Mouse (Mus musculus) spleen, postnatal 14 days (tissue): ENCODE results near the gene Pik3r1.

ENCODE experiments used
- DNase-seq, 2 experiments: peaks; one replicate each; pipeline ENCODE4 v3.0.0; 2021 to 2022; ENCODE audit warnings: low spot score in 2 of 2

Gene Pik3r1

DNA sequence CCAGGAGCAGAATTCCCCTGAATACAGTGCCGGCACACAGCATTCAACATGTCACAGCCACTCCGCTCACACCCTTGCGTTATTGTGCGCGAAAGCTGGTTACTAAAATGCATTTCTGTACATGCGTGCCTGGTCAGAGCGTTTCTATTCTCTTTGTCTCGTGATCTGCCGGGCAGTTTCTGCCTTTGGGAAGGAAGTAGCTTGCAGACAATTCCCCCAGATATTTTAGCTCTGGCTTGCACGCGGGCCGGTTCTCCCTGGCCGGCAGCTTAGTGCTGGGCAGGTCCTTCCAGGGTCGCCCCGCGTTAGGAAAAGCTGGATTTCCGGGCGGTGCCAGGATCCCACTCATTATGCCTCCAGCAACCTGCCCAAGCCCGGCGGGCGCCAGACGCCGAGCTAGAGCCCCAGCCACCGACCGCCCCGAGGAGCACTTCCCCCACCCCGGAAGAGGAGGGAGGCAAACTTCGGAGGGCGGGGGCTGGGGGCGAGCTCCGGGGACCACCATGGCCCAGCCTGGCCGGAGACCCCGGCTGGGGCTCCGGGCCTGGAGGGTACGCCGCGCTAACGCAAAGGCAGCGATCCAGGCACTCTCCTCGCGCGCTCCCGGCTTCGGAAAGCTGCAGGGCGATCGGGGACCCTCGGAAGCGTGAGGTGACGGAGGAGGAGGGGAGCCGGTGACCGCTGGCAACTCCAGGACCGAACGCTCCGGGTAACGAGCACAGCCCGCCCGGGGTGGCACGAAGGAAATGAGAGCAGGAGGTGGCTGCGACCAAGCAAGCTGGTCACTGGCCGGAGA, 806 bp downstream of the Pik3r1 start:
- peak; percentile 35 to 51 for DNase-seq

DNA sequence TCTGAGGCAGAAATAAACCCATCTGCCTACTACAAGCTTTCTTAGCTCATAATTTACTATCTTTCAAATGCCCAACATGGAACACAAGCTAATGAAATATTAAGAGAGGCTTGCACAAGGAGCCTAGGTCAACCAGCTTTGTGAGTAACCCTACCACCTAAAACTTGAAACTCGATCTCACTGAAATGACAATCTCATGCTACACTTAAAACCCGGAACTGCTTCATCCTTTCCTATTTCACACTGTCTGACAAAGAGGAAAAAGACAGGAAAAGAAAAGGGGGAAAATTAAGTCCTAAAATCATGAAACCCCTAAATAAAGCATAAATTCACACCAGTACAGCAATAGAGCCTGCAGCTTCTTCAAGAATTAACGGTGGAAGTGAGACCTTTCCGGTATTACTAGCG, 1.4 kb downstream of the Pik3r1 start:
- no peak for DNase-seq

DNA sequence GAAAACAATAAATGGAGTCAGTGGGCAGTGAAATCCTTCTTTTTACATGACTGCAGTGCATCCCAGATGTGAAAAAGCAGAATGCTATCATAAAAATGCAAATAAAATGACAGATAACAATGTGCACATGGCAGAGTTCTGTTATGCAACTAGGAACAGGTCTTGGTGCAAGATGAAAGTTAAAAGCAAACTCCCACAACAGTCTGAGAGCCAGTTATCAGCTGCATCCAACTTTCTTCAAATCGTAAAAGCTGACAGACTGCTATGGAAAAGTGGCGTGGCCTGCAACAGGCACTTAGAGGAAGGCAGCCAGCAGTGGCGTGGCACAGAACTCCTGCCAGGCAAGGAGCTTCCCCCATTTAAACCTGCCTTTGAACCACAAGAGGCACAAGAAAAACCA, 2.0 kb downstream of the Pik3r1 start:
- DNase-seq: no peak

DNA sequence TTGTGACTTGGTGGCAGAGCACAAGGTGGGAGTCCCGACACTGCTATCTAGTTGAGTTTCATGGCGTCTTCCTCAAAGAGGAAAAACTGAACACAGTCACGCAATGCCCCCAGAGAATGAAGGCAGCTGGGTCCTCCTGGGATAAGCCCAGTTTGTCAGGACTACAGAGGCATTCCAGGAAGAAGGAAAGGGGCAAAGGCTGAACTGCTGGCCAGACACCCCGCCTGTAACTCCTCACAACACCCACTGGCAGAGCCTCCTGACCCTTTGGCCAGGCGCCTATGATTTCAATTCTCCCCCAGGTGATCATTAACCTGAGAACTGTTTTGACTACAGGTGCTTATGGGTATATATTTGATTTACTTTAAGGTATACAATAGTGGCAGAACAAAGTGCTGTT, 3.9 kb downstream of the Pik3r1 start:
- DNase-seq: no peak

DNA sequence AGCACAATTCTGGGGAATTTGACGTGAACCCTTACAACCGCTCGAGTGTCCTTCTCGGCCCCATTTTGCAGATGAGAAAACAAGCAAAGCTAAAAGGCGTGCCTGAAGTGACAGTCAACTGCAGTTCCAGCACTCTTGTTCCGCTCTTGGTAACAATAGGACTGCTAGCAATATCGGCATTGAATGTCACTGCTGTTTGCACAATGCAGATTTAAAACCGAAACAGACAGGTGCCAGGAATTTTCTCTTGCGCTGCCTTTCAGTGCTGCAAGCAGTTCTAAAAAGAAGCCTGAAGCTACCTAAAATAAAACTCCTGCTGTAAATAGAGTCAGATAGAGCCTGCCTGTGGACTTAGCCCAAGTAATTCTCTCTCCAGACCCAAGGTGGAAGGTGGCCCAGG, 4.3 kb downstream of the Pik3r1 start:
- no peak for DNase-seq

DNA sequence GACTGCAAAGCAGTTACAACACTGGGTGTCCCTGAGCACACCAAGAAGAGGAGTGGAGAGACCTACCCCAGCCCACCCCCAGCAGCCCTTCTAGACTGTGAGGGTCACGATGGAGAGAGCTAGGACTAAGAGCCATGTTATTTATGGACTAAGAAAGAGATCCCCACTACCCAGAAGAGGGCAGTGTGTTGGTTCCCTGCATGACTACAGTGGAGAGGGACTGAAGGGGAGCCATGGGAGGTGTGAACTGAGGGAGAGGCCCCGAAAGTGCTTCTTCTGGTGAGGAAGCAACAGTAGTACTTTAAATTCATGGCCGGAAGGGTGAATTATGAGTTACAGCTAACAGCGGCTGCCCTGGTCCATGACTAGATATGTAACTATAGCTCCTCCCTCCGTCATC, 4.9 kb downstream of the Pik3r1 start:
- DNase-seq: no peak

DNA sequence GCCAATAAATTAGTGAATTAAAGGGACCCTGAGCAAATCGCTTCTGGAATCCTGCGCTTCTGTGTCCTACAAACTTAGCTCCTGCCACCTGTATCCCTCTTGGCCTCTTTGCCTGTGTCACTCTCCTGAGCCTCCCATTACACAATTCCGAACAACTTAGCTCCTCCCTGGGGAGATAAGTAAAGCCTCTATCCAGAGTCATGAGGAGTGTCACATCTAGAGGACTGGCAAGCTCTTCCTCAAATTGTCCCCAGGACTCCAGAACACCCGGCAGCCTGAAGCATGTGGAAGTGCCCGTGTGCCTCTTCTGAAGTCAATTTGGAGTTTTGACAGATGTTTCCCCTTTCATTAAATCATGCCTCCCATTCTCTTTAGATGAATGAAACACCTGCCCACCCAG, 6.4 kb downstream of the Pik3r1 start:
- no peak for DNase-seq

DNA sequence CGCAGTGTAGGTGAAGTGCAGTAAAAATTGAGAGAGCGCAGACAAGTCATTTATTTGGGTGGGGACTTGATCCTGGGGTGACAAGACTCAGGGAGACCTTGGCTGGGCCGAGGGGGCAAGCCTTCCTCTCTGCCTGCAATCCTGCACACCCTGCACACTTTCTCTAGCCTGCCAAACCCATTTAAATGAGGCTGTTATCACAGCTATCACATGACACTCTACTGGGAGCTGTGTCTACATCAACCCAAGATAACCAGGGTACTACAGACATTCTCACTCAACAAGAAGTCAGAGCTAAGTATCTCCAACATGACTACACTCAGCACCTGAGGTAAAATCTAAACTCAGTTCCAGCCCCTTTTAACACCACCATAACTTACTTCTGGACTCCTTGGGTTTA, 7.1 kb downstream of the Pik3r1 start:
- no peak for DNase-seq

DNA sequence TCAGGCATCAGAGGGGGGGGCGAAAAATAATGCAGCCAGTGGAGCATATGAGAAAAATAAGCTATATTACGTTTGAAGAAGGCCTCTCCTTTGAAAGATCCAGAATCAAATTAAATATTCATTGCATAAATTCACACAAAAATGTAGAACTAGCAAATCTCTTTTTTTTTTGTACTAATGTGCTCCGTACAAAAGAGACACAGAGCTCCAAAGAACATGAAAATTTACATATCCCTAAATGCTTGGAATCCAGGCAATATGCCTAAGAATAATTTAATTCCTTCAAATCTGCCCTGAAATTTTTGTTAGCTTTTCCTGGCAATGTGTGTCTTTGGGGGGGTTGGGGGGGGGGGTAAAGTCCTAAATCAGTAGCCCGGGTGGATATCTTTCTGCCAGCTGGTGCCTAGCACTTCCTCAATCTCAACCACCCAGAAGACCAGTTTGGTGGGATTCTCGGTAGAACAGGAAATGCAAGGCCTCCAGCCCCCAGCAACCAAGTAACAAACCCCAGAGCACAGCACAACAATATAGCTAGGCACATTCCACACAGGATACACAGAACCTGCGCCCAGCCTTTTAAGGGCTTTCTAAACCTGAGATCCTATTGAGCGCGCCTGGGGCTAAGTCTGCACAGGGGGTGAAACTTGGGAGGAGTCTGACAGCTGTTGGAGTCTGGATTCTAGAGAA, 7.9 kb downstream of the Pik3r1 start:
- DNase-seq: no peak

DNA sequence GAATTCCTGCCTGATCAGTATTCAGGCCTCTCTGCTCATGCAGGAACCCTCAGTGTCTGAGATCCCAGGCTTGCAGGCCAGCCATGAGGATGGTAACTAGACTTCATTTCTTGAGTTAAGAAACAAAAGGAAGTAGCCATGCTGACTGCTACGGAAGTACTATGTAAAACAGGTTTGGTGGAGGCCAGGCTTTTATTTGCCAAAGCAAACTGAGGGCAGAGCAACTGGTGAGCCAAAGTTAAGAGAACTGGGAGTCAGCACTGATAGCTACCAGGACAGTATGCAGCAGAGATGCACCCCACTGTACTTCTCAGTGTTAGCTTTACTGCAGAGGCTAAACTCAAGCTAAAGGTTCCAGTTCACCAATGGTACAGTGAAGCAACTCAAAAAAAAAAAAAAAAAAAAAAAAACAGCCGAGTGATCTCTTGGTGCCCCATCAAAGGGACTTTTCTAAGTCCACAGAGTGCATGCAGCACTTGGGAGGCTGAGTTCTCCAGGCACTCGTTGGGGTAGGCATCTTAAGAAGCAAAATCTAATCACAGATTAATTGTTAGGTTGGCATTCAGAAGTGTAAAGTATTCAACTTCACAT, 8.6 kb downstream of the Pik3r1 start:
- DNase-seq: no peak

DNA sequence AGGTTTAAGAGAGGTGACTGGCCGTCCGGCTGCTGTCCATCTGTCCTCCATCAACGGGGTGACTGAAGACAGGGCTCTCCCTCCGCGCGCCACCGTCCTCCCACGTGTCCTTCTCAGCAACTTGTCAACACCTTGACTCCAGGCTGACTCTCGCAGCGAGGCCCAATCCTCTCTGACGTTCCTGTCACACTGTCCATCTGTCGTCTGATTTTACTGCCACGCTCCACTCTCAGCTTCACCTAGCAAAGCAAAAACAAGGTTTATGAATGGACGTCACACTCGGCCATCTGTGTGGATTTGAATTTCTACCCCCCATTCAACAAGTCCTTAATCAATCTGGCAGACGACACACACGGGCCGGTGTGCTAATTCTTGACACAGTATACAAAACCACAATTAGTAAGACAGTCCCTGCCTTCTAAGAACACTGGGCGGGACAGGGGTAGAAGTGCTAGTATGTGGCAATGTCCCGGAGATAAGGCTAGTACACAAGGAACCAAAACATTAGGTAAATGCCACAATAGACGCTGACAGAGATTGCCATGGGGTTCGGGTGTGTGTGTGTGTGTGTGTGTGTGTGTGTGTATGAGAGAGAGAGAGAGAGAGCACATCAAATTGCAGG, 10.1 kb downstream of the Pik3r1 start:
- DNase-seq: no peak

DNA sequence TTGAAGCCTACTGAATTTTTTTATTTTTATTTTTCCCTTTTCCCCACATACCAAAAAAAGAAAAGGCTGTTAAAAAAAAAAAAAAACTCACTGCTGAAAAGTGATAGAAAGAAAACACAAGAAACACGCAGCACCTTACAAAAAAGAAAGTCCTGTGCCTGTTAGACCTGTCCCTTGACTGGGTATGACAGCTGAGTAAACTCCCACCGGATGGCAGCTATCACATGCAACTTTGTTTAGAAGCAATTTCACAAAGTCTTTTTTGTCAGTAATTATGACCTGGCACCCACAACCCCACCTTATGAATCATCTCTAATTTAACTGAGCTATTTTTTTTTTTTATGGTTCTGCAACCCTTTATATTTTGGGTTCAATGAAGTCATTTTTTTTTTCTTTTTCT, 12.8 kb downstream of the Pik3r1 start:
- DNase-seq: no peak

DNA sequence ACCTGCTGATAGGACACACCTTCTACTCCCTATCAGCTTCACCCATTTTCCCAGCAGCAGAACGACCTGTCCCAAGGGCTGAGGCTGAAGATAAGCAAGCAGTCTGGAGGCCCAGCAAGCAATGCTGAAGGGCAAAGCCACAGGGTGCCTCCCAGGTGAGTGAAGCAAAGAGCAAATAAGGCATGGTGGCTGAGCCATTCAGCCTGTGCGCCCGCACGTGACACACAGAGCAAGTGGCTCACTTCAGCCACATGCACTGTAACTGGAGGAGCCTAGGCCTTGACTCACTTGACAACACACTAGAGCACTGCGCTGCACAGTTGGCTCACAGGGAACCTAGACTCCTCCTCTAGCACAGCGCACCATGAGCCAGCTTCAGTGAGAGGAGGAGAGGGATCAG, 14.4 kb downstream of the Pik3r1 start:
- DNase-seq: no peak

DNA sequence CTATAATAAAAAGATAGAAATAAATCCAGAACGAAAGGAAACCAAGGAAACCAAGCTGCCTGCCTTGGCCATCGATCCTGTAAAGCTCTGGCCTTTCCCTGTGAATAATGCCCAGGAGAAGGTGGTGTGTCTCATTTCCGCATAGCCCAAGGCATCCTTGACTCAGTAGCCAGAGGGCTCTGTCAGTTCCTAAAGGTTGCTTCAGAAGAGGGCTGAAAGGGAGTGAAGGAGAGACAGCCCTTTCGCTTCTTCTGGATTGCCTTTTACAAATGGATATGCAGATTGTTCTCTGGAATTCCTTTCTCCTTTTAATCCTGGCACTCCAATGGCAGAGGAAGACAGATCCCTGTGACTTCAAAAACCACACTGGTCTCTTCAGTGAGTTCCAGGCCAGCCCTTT, 16.2 kb downstream of the Pik3r1 start:
- no peak for DNase-seq

DNA sequence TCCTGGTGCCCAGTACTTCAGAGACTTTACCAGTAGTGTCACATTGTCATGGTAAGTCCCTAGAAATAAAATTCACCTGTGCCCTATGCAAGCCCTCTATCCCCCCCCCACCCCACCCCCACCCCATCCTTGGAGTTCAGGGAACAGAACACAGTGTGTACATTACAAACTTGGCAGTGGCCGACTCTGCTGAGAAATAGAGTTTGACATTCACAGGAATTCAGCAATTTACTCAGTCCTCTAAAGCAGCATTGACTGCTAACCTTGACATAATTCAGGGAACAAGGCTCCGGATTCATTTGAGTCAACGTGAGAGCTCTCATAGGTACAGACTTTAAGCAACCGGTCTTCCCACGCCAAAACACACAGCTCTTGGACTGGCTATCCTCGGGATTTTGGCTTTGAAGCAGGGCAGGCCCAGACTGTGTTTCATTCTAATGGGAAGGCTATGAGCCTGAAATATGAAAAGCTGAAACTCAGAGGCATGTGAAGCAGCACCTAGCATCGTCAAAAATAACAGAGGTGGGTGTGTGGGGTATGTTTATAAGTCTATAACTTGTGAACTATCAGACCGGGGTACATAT, 21.9 kb downstream of the Pik3r1 start:
- DNase-seq: no peak

DNA sequence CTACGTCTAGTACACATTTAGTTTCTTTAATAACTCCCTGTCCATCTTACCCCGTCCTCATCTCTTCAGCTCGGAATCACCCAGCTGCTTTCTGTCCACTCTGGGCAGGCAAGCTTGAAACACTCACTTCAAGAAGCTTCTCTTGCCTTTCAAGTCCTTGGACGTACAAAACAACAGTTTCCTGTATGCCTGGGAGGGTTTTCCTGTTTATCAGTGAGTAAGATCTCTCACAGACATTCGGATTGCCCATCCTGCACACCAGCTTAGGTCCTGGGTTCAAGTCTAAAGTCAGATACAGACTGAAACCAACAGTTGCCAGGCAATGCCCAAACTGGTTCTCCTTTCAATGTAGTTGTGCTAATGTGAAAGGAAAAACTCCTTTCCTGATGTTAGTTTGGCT, 23.1 kb downstream of the Pik3r1 start:
- DNase-seq: no peak

DNA sequence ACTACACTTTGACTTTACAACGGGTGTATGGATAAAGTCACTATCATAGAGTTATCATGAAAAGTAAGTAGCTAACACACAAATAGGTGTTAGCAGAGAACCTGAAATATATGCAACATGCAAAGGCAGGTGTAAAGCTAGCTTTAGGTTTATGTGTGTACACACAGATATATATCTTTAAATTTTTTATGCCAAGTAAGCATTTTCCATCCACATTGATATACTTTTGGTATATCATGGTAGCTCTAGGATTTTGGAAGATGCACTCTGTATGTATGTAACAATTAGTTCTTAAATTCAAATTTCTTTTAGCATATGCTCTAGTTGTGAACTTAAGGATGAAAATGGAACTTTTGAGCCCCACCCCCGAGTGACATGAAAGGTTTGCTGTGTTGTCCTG, 24.0 kb downstream of the Pik3r1 start:
- DNase-seq: no peak

DNA sequence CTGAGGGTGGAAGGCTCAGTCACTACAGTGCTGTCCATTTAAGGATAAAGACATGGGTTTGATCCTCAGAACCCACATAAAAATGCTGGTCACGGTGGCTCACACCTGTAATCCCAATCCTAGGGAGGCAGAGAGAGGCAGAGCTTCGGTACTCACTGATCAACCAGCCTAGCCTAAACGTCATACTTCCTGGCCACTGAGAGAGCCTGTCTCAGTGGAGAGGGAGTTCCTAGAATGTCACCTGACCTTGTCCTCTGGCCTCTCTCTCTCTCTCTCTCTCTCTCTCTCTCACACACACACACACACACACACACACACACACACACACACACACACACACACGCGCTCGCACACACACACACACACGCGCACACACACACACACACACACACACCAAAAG, 24.8 kb downstream of the Pik3r1 start:
- no peak for DNase-seq

DNA sequence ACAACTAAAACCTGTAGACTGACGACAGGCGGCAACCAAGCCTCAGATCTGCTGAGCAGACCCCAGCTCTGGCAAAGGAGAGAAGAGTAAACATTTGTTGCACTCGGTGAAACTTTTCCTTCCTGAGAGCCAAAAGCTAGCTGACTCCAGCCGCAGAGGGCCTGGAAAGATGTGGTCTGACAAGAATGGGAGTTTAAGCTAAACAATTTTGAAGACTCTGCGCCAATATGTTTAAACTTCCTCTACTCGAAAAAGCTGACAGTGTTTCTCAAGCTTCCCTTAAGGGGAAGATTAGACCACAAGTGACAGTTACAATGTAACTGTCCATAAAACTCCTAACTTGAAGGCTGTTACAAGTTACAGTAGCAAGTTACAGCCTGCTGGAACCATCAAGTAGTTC, 25.4 kb downstream of the Pik3r1 start:
- no peak for DNase-seq

DNA sequence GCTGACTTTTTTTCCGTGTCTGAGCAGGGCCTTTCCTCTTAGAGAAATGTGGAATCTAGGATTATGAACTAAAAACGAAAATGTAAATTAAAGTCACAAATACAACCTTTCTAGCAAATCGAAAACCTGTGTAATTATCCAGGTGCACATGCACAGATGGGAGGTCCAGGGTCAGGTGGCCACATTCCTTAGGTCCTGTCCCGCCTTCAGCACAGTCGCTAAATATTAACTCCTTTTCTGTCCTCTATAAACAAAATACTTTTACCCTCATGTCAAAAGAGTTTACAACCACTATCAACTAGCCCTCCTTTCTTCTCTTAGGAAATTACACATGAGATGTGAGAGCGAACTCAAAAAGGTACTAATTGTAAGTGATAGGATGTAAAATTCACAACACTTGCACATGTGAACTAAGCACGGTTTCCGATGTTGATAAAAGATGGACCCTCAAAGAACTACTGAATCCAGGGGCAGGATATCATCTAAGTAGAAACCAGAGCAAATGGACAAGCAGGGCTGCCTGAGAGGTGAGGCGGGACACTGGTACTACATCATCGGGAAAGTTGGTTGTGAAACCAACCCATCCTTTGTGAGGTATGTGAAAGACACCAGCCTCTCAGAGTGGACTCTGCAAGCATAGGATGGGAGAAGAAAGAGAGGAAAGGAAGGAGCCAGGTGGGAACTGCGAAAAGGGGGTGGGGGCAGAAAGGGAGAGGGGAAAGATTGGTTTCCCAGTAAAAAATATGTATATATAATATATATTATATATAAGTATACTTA, 26.3 kb downstream of the Pik3r1 start:
- DNase-seq: no peak

DNA sequence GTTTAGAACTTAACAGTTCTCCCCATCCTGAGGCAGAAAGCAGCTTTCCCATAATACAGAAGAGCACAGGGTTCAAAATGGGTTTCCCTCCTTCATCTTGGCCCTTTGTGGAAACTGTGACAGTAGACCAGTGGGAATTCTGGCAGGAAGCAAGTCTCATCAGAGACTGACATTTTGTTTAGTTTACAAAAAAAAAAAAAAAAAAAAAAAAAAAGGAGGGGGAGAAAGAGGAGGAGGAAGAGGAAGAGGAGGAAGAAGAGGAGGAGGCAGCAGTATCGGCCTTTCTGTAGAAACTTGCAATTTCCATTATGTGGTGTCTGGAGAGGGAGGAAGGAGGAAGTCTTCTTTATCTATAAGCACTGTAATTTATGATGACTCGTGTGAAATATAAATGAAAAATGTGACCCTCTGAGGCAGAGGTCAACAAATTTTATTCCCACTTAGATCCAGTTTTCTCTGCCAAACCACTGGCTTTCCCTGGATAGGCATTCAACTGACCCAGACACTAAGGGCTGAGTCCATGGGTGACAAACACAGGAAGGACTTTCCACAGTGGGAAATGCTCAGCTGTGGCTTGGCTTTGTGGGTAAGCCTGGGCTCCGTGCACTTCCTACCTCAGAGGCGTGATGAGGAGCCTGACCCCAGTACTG, 28.2 kb downstream of the Pik3r1 start:
- no peak for DNase-seq
